Mouse (Mus musculus) mammary gland, adult 2 months (tissue): ENCODE data around the gene Sin3b. TPM values are rescaled to one million over a fixed set of nuclear protein-coding genes. Genes with fewer than 3 reads are reported as not detected.

Source experiments
- polyA plus RNA-seq: library from polyadenylated mRNA; depleted of rRNA; stranded (reverse); fragments of >200 nt; gene quantifications from 2 replicates; pipeline ENCODE4 v1.2.3, GENCODE M21; 2012; ENCODE audit warnings: low replicate concordance; rRNA removed

Sin3b gene
- 121 and 146 TPM in 2 replicates for polyA plus RNA-seq

DNA sequence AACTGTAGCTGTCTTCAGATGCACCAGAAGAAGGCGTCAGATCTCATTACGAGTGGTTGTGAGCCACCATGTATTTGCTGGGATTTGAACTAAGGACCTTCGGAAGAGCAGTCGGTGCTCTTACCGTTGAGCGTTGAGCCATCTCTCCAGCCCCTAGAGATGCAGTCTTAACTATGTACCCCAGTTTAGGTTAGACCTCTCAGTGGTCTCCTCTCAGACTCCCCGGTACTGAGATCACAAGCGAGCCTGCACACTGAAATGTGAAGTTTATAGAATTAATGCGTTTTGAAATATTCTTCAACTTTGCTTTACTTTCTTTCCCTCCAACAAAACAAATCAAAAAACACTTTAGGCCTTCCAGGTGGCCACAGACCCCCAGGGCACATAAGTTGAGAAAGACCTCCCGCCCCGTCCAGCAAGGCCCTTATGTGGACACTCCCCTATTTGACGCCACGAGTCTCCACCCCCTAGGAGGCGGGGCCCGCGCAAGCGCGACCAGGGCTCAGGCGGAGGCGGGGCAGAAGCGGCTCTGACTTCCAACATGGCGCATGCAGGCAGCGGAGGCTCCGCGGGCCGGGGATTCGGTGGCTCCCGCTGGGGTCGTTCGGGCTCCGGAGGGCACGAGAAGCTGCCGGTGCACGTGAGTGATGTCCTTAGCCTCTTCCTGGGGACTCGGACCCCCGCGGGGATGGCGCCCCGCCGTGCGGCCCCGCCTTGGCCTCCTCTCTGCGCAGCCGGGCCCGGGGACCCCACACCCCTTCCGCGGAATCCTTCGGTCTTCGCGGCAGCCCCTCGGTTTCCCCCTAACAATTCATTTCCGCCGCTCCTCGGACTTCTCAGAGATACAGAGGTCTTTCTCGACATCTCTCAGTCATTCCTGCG is at the start of gene Sin3b:
TSS of gene Sin3b (plus strand) at position 517 of the 882 bp plus-strand sequence.

DNA sequence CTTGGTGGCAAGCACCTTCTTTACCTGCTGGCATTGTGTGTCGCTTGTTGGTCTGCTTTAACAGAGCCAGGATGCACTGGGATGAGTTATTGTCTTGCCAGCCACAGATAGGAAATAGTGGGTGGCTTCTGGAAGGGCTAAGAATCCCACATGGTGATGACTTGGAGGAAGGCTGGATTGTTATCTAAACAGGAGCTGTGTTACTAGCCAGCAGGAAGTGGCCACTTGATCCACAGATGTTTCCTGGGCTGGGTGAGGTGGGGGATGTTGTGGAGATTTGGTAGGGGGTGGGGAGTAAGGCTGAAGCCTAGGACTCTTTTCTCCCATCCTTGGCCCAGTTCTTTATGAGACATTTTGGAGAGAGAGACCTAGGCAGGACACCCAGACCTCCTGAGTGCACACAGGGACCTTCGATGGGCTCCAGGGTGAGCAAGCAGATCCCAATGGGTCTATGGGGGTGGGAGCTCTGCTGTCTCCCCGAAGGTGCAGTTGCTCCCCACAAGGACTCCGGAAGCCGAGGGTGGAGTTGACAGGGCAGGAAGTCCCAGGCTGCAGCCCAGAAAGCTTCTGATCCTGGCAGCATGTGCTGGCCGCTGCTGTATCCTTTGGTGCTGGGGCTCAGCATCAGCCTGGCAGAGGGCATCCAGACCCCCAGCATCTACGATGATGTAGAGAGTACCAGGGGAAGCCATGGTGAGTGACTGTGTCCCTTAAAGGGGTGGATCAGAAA is 38.4 kb downstream of the Sin3b start, which contains the start of gene F2rl3:
TSS of gene F2rl3 (plus strand) at position 559 of the 730 bp plus-strand sequence.

Other genes with a start within 250 kb of the Sin3b start
- gene Cherp, start 248.1 kb upstream of the Sin3b start, polyA plus RNA-seq = 39.3 and 67.4 TPM in 2 replicates
- gene Slc35e1, start 230.7 kb upstream of the Sin3b start, polyA plus RNA-seq = 87.1 and 87.8 TPM in 2 replicates
- gene Med26, start 175.0 kb upstream of the Sin3b start, polyA plus RNA-seq = 9.3 and 19.0 TPM in 2 replicates
- 41.1 and 63.8 TPM in 2 replicates for gene Smim7, start 152.2 kb upstream of the Sin3b start, polyA plus RNA-seq
- 12.4 and 469 TPM in 2 replicates for gene Tmem38a, start 151.2 kb upstream of the Sin3b start, polyA plus RNA-seq
- 0.04 and 0.07 TPM in 2 replicates for gene Nwd1, start 76.6 kb upstream of the Sin3b start, polyA plus RNA-seq
- 8.4 and 15.8 TPM in 2 replicates for gene F2rl3, start 38.6 kb downstream of the Sin3b start, polyA plus RNA-seq